Mouse (Mus musculus) G1E (cell line): Measurements from ENCODE around the gene Isyna1. TPM values are rescaled to one million over a fixed set of nuclear protein-coding genes. Genes with fewer than 3 reads are reported as not detected.

ENCODE experiments used
- ATAC-seq: 2 replicates; pipeline ENCODE4 v1.8.0; 2016; ENCODE audit warnings: mild to moderate bottlenecking; ENCODE audit not compliant: insufficient number of reproducible peaks, poor library complexity, low FRiP score, severe bottlenecking; ENCODE audit errors: extremely low read depth
- DNase-seq: peaks from one replicate; pipeline ENCODE4 v3.0.0; 2012; ENCODE audit warnings: low spot score
- H3K27me3 ChIP-seq: 2 replicates; pipeline ENCODE4 v1.6.1; 2012; ENCODE audit warnings: mild to moderate bottlenecking, low read length, inconsistent platforms; ENCODE audit not compliant: insufficient read depth
- H3K36me3 ChIP-seq: replicated peaks from 2 replicates; pipeline ENCODE3; 2012; ENCODE audit warnings: mild to moderate bottlenecking, inconsistent platforms
- H3K4me1 ChIP-seq: 2 replicates; pipeline ENCODE4 v1.6.1; 2012; ENCODE audit warnings: low read depth, low read length, inconsistent platforms, mixed read lengths; ENCODE audit not compliant: insufficient read depth
- H3K4me3 ChIP-seq: 2 replicates; pipeline ENCODE4 v1.5.1; 2012; ENCODE audit warnings: low read depth, mild to moderate bottlenecking, inconsistent platforms, low read length, moderate library complexity, mixed read lengths
- H3K9me3 ChIP-seq: replicated peaks from 2 replicates; pipeline ENCODE4 v1.6.1; 2012; ENCODE audit warnings: inconsistent platforms
- CTCF ChIP-seq: IDR thresholded peaks from 2 replicates; pipeline ENCODE4 v1.5.1; 2012; ENCODE audit warnings: low read depth, low read length, inconsistent platforms, mixed read lengths
- GATA1 ChIP-seq: IDR thresholded peaks from 2 replicates; pipeline ENCODE4 v1.6.1; 2012; ENCODE audit warnings: borderline replicate concordance, low read length, inconsistent platforms, mixed read lengths
- GATA2 ChIP-seq: IDR thresholded peaks from 2 replicates; pipeline ENCODE4 v1.6.1; 2012; ENCODE audit warnings: low read depth, low read length, inconsistent platforms, borderline replicate concordance
- POLR2AphosphoS5 ChIP-seq: IDR thresholded peaks from 2 replicates; pipeline ENCODE4 v1.6.1; 2012; ENCODE audit warnings: low read depth, low read length, inconsistent platforms; ENCODE audit not compliant: insufficient replicate concordance
- TAL1 ChIP-seq: conservative IDR thresholded peaks from 2 replicates; pipeline ENCODE4 v1.6.1; 2012; ENCODE audit warnings: low read depth, low read length, inconsistent platforms, mixed read lengths
- polyA plus RNA-seq: library from polyadenylated mRNA; stranded (reverse); fragments of >175 nt; gene quantifications from 2 replicates; pipeline ENCODE4 v1.2.3, GENCODE M21; 2012
- total RNA-seq, 2 experiments: library from RNA; stranded (forward) in 1 of 2; stranded (reverse) in 1 of 2; fragments of 200-1000 nt in 1 of 2; fragments of >200 nt in 1 of 2; fragmentation: Nextera tagmentation in 1 of 2; gene quantifications; 2 replicates each; pipeline ENCODE4 v1.2.3; 2014 to 2017

The Isyna1 gene
- total and polyA plus RNA-seq, 3 experiments: 22.9 to 141 (median 35.8) TPM

DNA sequence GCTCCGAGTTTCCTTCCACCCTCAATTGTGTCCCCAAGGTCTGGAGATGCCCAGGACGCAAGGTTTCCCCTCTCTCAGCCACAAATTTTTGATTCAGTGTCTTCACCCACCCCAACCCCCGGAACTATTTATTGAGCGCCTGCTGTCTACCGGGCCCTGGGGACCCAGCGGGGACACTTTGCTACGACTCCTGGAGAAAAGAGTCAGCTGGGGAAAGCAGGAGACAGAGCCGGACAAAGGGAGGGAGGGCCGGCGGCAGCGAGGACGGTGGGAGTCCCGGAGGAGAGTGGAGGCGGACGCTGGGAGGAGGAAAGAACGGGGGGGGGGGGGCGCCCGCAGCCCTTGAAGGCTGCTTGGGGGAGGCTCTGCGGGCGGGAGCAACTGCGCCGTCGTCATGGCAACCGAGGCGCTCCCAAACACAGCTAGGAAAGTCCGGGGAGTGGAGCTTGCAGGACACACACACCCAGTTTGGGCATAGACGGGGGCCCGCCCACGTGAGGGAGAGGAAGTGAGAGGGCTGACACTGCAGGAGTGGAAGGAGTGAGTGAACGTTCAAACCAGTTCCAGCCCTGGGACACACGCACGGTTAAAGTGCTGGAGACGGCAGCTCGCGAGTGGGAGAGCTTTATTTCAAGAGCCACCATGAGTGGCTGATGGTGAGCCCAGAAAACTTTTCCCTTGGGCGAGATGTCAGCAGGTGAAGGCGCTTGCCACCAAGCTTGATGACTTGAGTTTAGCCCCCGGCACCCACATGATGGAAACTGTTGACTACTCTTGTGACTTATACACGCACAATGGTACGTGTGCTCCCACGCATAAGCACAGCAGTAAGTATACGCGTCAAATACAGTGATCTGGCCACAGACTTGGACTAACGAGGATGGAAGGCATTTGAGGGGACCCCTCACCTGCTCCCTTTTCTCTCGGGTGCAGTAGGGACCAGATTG is 15.9 kb downstream of the Isyna1 start:
- DNase-seq (peak; percentile 91), ATAC-seq (peak; percentile 71)
- peak overlapping the region; percentile 73 for H3K4me3 ChIP-seq
- H3K4me1 ChIP-seq: peaks cover 77% of the 10 kb centered on the region
- 0 out of 2 replicates have a peak, but pooled peaks cover 2% of the 10 kb centered on the region for H3K9me3 ChIP-seq
- peaks cover 23% of the 10 kb centered on the region; the same call in 1 of the 2 replicates for H3K27me3 ChIP-seq
- H3K36me3 ChIP-seq: peaks cover 19% of the 10 kb centered on the region
- no peak for TF ChIP-seq GATA1
- TF ChIP-seq POLR2AphosphoS5: no peak
- no peak for TF ChIP-seq CTCF
- no peak for TF ChIP-seq TAL1
- TF ChIP-seq GATA2: no peak

DNA sequence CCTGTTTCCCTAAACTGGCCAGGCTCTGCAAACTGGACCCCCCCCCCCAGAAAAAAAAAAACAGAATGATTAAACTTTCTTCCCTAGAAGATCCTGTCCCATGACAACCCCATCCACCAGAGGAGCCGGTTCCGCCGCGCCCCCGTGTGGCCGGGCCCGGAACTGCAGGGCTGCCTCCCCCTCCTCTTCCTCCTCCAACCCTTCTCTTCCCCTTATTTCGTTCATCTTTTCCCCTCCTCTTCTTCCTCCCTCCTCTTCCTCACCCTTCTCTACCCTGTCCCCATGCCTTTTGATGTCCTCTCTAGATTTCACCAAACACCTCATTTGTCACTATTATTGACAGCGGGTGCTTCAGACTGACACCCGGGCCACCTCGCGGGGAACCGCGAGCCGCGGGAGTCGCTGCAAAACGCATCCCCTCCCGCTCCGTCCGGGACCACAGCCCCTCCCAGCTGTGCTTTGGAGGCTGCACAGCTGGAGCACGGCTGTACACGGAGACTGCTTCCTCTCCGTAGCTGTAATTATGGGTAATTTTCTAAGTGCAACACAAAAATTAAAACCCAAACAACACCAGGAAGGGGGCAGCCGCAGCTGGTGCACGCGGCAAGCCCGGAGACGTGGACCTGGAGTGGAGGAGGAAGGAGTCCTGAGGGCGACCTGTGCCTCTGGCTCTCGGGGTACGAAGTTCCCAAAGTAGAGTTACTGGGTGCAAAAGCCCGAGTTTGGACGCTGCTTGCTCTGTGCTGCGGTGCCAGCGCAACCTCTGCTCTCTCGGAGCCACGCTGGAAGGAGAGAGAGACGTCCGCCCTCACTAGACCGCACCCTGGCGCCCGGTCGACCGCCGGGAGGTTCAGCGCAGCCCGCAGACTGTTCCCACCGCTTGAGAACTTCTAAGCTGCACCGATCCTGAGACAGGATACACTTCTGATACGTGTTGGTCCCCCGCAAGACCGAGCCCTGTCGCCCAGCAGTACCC is 16.9 kb downstream of the Isyna1 start:
- peak; percentile 76 for DNase-seq
- Histone ChIP-seq H3K4me1 (peaks cover 77% of the 10 kb centered on the region), H3K9me3 (0 out of 2 replicates have a peak, but pooled peaks cover 2% of the 10 kb centered on the region), H3K36me3 (peaks cover 11% of the 10 kb centered on the region), H3K27me3 (peaks cover 23% of the 10 kb centered on the region; the same call in 1 of the 2 replicates), H3K4me3 (peak overlapping the region; percentile 73)
- no peak for ATAC-seq
- TF ChIP-seq GATA2 (no peak), POLR2AphosphoS5 (no peak), TAL1 (no peak), CTCF (peak; percentile 95)

DNA sequence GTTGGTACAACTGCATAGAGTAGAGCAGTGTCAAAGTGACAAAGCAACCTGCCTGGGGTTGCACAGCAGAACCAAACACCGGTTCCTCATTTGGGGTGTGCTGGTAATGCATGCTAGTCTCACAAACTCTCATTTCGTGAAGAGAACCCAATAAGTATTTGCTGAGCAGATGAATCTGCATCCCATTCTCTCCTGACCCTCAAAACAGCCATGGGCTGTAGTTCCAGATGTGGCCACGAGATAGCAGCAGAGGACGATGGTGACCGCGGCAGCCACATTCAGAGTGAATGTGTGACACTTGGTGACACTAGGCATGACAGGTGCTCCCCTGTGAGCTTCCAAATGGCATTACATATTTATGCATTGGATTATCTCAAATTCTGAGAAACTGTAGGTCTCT is 17.7 kb downstream of the Isyna1 start:
- 0 out of 2 replicates have a peak, but pooled peaks cover 2% of the 10 kb centered on the region for H3K9me3 ChIP-seq
- TF ChIP-seq CTCF (peak; percentile 99), TAL1 (no peak)
- DNase-seq (peak; percentile 63), ATAC-seq (no peak)
- peaks cover 23% of the 10 kb centered on the region; the same call in 1 of the 2 replicates for H3K27me3 ChIP-seq
- H3K36me3 ChIP-seq: peaks cover 3% of the 10 kb centered on the region
- H3K4me1 ChIP-seq: peaks cover 78% of the 10 kb centered on the region
- peak overlapping the region; percentile 73 for H3K4me3 ChIP-seq

DNA sequence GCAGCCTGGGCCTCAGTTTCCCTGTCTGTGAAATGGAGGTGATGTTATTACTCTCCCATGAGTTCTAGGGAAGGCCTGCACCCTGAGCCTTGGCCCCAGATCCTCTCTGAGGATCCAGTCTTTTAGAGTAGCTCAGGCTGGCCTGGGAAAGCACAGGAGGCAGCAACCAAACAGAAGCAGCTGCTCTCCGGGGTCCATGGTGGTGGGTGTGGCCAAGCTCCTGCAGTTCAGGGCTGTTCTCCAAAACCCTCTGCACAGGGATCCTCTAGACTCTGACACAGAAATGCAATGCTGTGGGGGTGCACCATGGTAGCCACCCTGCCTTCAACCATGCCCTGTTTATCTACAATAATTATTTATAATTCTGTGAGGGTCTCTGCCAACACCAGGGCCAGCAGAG is 19.6 kb downstream of the Isyna1 start:
- TF ChIP-seq GATA2 (no peak), CTCF (no peak), GATA1 (no peak), POLR2AphosphoS5 (no peak), TAL1 (no peak)
- ATAC-seq (no peak), DNase-seq (no peak)
- Histone ChIP-seq H3K27me3 (peaks cover 7% of the 10 kb centered on the region; the same call in 1 of the 2 replicates), H3K4me1 (peaks cover 78% of the 10 kb centered on the region), H3K36me3 (no peaks in the 10 kb centered on the region), H3K4me3 (no peak overlapping the region), H3K9me3 (0 out of 2 replicates have a peak, but pooled peaks cover 2% of the 10 kb centered on the region)

DNA sequence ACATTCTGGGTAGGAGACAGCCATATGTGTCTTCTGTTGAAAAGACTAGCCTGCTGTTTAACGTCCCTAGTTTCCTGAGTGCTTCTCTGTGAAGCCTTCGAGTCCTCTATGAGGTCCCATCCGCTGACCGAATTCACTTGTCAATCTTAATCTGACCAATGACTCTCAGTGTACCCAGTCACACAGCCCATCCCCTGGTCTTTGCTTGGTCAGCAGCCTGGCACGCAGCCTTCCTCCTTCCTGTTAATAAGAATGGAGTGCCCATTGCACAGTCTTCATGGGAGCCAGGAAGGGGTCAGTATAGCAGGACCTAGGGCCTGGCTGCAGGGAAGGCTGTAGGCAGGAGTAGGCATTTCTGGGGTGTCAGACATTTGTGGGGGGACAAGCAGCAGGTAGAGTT is 20.3 kb downstream of the Isyna1 start:
- Histone ChIP-seq H3K4me1 (peaks cover 75% of the 10 kb centered on the region), H3K4me3 (no peak overlapping the region), H3K9me3 (no peaks in the 10 kb centered on the region), H3K36me3 (no peaks in the 10 kb centered on the region), H3K27me3 (no peaks in the 10 kb centered on the region; the same call in 1 of the 2 replicates)
- ATAC-seq (no peak), DNase-seq (no peak)
- TF ChIP-seq CTCF: no peak
- no peak for TF ChIP-seq TAL1
- TF ChIP-seq POLR2AphosphoS5: no peak
- no peak for TF ChIP-seq GATA2
- no peak for TF ChIP-seq GATA1

DNA sequence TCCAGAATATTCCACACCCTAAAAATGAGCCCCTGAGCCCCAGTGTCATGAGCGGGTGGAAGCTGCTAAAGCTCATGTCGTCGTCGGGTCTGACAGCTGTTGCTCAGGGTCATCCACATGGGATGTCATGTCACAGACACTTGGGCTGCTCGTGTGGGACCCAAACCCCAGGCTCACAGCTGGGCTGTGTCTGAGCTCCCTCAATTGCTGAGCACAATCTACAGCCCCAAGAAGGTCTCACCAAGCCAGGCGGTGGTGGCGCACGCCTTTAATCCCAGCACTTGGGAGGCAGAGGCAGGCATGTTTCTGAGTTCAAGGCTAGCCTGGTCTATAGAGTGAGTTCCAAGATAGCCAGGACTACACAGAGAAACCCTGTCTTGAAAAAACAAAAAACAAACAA is 21.1 kb downstream of the Isyna1 start:
- no peaks in the 10 kb centered on the region for H3K36me3 ChIP-seq
- DNase-seq (no peak), ATAC-seq (no peak)
- no peaks in the 10 kb centered on the region for H3K9me3 ChIP-seq
- H3K27me3 ChIP-seq: no peaks in the 10 kb centered on the region
- TF ChIP-seq CTCF (no peak), GATA1 (no peak), GATA2 (no peak), TAL1 (no peak)
- H3K4me3 ChIP-seq: no peak overlapping the region
- peaks cover 71% of the 10 kb centered on the region for H3K4me1 ChIP-seq
